Comparison of ENCODE assay signal across 26 mouse cellular contexts in genomic region chr17:73091368-73091767, GRCm38 (mm10). TPM values are rescaled to one million over a fixed set of nuclear protein-coding genes. Genes with fewer than 3 reads are reported as not detected.
DNase-seq lines count a peak whose midpoint lies in the region; ATAC-seq and TF ChIP-seq lines count a peak whose summit lies in the region.
"Had no signal": no experiment of that assay in that cellular context is flagged by ENCODE, and none has a peak within 500 bp of the region (broad histone marks: within the 10 kb centered on the region; RNA-seq: fewer than 3 reads in every experiment).

No protein-coding gene starts in this region.

- H3K4me1 ChIP-seq in heart, embryonic 13.5 days = peaks cover 15% of the 10 kb centered on the region
- H3K4me1 ChIP-seq in kidney, postnatal 0 days (replicated peaks; ENCODE audit: insufficient read depth, low read length) = 0 out of 2 replicates have a peak, but pooled peaks cover 3% of the 10 kb centered on the region
- H3K4me1 ChIP-seq in embryonic fibroblast, embryonic 13.5 days (ENCODE audit: control insufficient read depth, insufficient read depth, low read length) = no peaks in the 10 kb centered on the region

- DNase-seq in heart, adult 18-20 months = no peak
- no peak for DNase-seq in kidney, postnatal 0 days (ENCODE audit: low spot score)
- no peak for DNase-seq in kidney, postnatal 4 days
- DNase-seq in R1 (ENCODE audit: low read depth, low spot score) = peak; percentile 53
- DNase-seq in adrenal gland, postnatal 10 days = no peak
- DNase-seq in thymus, postnatal 25 days = no peak
- DNase-seq: adrenal gland, postnatal 25 days; cerebellum, adult 8-10 months; cerebellum, postnatal 36 days; embryo, embryonic 11 days; gastrocnemius, postnatal 25 days; heart, postnatal 36 days; kidney, postnatal 25 days; liver; lung, postnatal 36 days; thymus, adult 2 months had no signal

- TF ChIP-seq POLR2A in embryonic fibroblast, embryonic 13.5 days (IDR thresholded peaks at IDR 0.05; ENCODE audit: low read depth, low read length) = no peak

- no peak for TF ChIP-seq CTCF in kidney, postnatal 0 days (IDR thresholded peaks at IDR 0.05; ENCODE audit: low read depth)
- TF ChIP-seq CTCF in embryonic fibroblast, embryonic 13.5 days (IDR thresholded peaks at IDR 0.05; ENCODE audit: borderline replicate concordance, insufficient read depth, low read length) = no peak

- peak overlapping the region; percentile 29; the same call in 1 of the 2 replicates for H3K27ac ChIP-seq in heart, embryonic 13.5 days (replicated peaks)
- H3K27ac ChIP-seq in kidney, postnatal 0 days = peak overlapping the region; percentile 57; the same call in 1 of the 2 replicates
- H3K27ac ChIP-seq in embryonic fibroblast, embryonic 13.5 days (ENCODE audit: insufficient read depth, low read length) = peak overlapping the region; percentile 24
- H3K27ac ChIP-seq: hindbrain, embryonic 14.5 days; liver, embryonic 15.5 days; midbrain, embryonic 13.5 days; stomach, postnatal 0 days had no signal

- 87% methylated on average over 8 of the region's 8 CpGs for WGBS in heart, embryonic 13.5 days
- WGBS in kidney, postnatal 0 days = 94% methylated on average over 8 of the region's 8 CpGs

- no peaks in the 10 kb centered on the region for H3K36me3 ChIP-seq in heart, embryonic 13.5 days
- no peaks in the 10 kb centered on the region for H3K36me3 ChIP-seq in kidney, postnatal 0 days (ENCODE audit: insufficient read depth, low read length)
- H3K36me3 ChIP-seq: G1E; liver, embryonic 15.5 days; midbrain, embryonic 13.5 days had no signal

- no peak overlapping the region for H3K4me3 ChIP-seq in heart, embryonic 13.5 days
- no peak overlapping the region for H3K4me3 ChIP-seq in kidney, postnatal 0 days (replicated peaks; ENCODE audit: low read depth, low read length)
- no peak overlapping the region for H3K4me3 ChIP-seq in embryonic fibroblast, embryonic 13.5 days (ENCODE audit: insufficient read depth, low read length)
- H3K4me3 ChIP-seq: liver, embryonic 15.5 days; megakaryocyte, embryonic 14.5 days; midbrain, embryonic 13.5 days had no signal

- no peaks in the 10 kb centered on the region for H3K9me3 ChIP-seq in heart, embryonic 13.5 days
- no peaks in the 10 kb centered on the region for H3K9me3 ChIP-seq in kidney, postnatal 0 days (replicated peaks; ENCODE audit: low read length)
- H3K9me3 ChIP-seq: G1E; liver, embryonic 15.5 days; megakaryocyte, embryonic 14.5 days; midbrain, embryonic 13.5 days had no signal

- ATAC-seq in heart, embryonic 13.5 days (ENCODE audit: extremely low read depth, insufficient number of reproducible peaks, low FRiP score, low TSS enrichment) = no peak
- ATAC-seq in kidney, postnatal 0 days (replicated peaks; ENCODE audit: low FRiP score, low read depth) = no peak
- ATAC-seq: inflammation-experienced regulatory T-cells, adult 6 months; midbrain, embryonic 13.5 days had no signal

- no peak overlapping the region for H3K4me2 ChIP-seq in heart, embryonic 13.5 days
- H3K4me2 ChIP-seq in kidney, postnatal 0 days (ENCODE audit: low read length) = no peak overlapping the region
- H3K4me2 ChIP-seq: heart, embryonic 11.5 days; hindbrain, embryonic 14.5 days; liver, embryonic 15.5 days; midbrain, embryonic 13.5 days had no signal

- H3K27me3 ChIP-seq in heart, embryonic 13.5 days (replicated peaks) = no peaks in the 10 kb centered on the region
- H3K27me3 ChIP-seq in kidney, postnatal 0 days (ENCODE audit: insufficient read depth, low read length) = no peaks in the 10 kb centered on the region
- H3K27me3 ChIP-seq: megakaryocyte, embryonic 14.5 days had no signal

- H3K9ac ChIP-seq in heart, embryonic 13.5 days = no peak overlapping the region
- H3K9ac ChIP-seq in kidney, postnatal 0 days (ENCODE audit: low read depth, low read length) = no peak overlapping the region
- H3K9ac ChIP-seq: hindbrain, embryonic 14.5 days; liver, embryonic 15.5 days; midbrain, embryonic 13.5 days had no signal

RNA-seq across cellular contexts. Expression of gene Lclat1, which starts 16.4 kb away (rescaled TPM):
- polyA plus RNA-seq in heart, embryonic 13.5 days (2015; fragmentation: Nextera tagmentation; extraction: Ambion mirVana) = 30.9 and 32.8 TPM in 2 replicates
- 10 to 100 TPM; 97.3 to 97.5 TPM for total RNA-seq in heart, adult 18-20 months (2021)
- polyA plus RNA-seq in kidney, postnatal 0 days (2015; fragmentation: Nextera tagmentation; extraction: Ambion mirVana) = 12.5 and 14.5 TPM in 2 replicates
- 73.4 and 86.8 TPM in 2 replicates for polyA plus RNA-seq in embryonic fibroblast, embryonic 13.5 days (2011; ENCODE audit: insufficient read length, low read depth, missing spikeins)
- total RNA-seq in adrenal gland, postnatal 10 days (2021) = 10 to 100 TPM; 35.3 to 39.1 TPM
